Mouse (Mus musculus) hindbrain, embryonic 12.5 days (tissue): Measurements from ENCODE around the gene Wdr86. TPM values are rescaled to one million over a fixed set of nuclear protein-coding genes. Genes with fewer than 3 reads are reported as not detected.

ENCODE experiments used
- polyA plus RNA-seq: library from polyadenylated mRNA; unstranded; fragments of >200 nt; fragmentation: Nextera tagmentation; extraction: Ambion mirVana; gene quantifications from 2 replicates; pipeline ENCODE4 v1.2.1, GENCODE M21; 2016

The Wdr86 gene
- polyA plus RNA-seq, 1 experiment from 2014 or later = 17.7 TPM

Other genes with a start within 250 kb of the Wdr86 start
- gene Gbx1, start 203.5 kb downstream of the Wdr86 start, polyA plus RNA-seq = 5.6 and 6.7 TPM in 2 replicates
- gene Asb10, start 189.7 kb downstream of the Wdr86 start, polyA plus RNA-seq = 0.32 and 0.42 TPM in 2 replicates
- not detected in 2 replicates for gene 4931409K22Rik, start 173.9 kb downstream of the Wdr86 start, polyA plus RNA-seq
- 108 and 110 TPM in 2 replicates for gene Abcf2, start 153.3 kb downstream of the Wdr86 start, polyA plus RNA-seq
- 22.3 and 23.1 TPM in 2 replicates for gene Chpf2, start 144.0 kb downstream of the Wdr86 start, polyA plus RNA-seq
- gene Smarcd3, start 106.3 kb downstream of the Wdr86 start, polyA plus RNA-seq = 78.4 and 83.2 TPM in 2 replicates
- 40.3 and 42.3 TPM in 2 replicates for gene Nub1, start 45.2 kb downstream of the Wdr86 start, polyA plus RNA-seq
- 4.7 TPM in 1 of 2 replicates, not detected in the other for gene Crygn, start 27.3 kb upstream of the Wdr86 start, polyA plus RNA-seq
- 187 and 189 TPM in 2 replicates for gene Rheb, start 111.9 kb upstream of the Wdr86 start, polyA plus RNA-seq